Mouse (Mus musculus): ENCODE results near the gene Mettl23. TPM values are rescaled to one million over a fixed set of nuclear protein-coding genes. Genes with fewer than 3 reads are reported as not detected.
A peak's percentile ranks its signal among the peaks of the same experiment; 100 is the strongest.

The Mettl23 gene
- polyA plus RNA-seq, 1 experiment: 30.9 TPM

DNA sequence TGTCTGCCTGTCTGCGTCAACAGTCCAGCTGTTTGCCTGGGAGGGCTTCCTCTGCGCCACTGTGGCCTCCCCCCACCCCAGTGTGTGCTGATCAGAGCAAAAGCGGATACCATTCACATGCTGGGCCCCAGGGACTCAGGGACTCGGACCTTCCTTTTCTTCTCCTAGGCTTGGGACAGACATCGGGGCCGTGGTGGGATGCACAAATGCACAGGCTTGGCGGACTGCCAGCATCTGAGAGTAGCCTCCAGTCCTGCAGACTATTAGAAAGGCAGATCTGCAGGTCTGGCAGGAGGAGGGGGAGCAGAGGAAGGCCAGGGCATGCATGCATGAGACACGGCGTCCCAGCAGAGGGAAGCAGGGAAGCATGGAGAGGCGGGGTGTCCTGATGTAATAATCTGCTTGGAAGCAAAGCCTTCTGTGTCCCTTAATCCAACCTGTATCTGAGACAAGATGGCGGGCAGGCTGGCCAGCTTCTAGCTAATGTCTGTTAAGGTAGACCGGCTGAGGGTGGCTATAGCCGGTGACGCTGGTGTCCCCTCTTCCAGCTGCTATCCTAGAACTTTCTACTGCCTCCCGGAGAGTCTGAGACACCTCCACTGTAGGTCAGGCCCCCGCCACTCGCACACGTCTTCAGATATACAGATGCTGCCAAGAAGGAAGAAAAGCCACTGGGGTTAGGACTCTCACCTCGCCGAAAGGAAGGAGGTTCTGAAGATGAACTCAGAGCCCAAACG lies 30.1 kb upstream of the Mettl23 start:
- Histone ChIP-seq H3K36me3 (ENCODE audit: control insufficient read depth, insufficient read depth, low read length) (no peaks in the 10 kb centered on the region), H3K27me3 (ENCODE audit: control insufficient read depth, insufficient read depth, low read length) (no peaks in the 10 kb centered on the region; the same call in 1 of the 2 replicates), H3K4me3 (ENCODE audit: extremely low read depth, insufficient read depth, insufficient read length) (no peak overlapping the region), H3K27ac (ENCODE audit: insufficient read depth, low read length) (no peak overlapping the region), H3K4me1 (ENCODE audit: control insufficient read depth, insufficient read depth, insufficient read length) (0 out of 2 replicates have a peak, but pooled peaks cover 4% of the 10 kb centered on the region)
- 88% methylated on average over 21 of the region's 21 CpGs for WGBS
- no peak for DNase-seq (ENCODE audit: low read depth in 1 of 2, low spot score in 2 of 2)
- TF ChIP-seq POLR2A (IDR thresholded peaks at IDR 0.05; ENCODE audit: low read depth, low read length) (no peak), CTCF (IDR thresholded peaks at IDR 0.05; ENCODE audit: extremely low read depth, insufficient read depth, insufficient read length, insufficient replicate concordance) (no peak)

DNA sequence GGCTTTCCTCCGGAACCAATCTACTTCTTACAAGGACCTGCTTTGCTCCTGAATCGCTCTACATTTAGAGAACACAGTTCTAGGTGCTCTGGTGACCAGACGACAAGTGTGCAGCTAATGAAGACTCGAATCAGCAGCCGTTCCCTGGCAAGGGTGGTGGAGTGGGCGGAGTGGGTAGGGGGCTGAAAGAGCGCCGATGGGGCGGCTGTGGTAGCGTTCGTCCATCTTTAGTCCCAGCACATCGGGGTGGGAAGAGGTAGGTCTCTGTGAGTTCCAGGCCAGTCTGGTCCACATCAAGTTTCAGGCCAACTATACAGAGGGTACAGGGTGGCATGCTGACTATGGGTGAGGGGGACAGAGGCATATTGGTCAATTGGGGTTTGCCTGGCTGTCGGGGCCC lies 29.5 kb upstream of the Mettl23 start:
- no peak for DNase-seq (ENCODE audit: low read depth in 1 of 2, low spot score in 2 of 2)
- TF ChIP-seq POLR2A (IDR thresholded peaks at IDR 0.05; ENCODE audit: low read depth, low read length): no peak
- no peak for TF ChIP-seq CTCF (IDR thresholded peaks at IDR 0.05; ENCODE audit: extremely low read depth, insufficient read depth, insufficient read length, insufficient replicate concordance)
- no peaks in the 10 kb centered on the region for H3K36me3 ChIP-seq (ENCODE audit: control insufficient read depth, insufficient read depth, low read length)
- H3K27me3 ChIP-seq (ENCODE audit: control insufficient read depth, insufficient read depth, low read length): no peaks in the 10 kb centered on the region; the same call in 1 of the 2 replicates
- no peak overlapping the region for H3K4me3 ChIP-seq (ENCODE audit: extremely low read depth, insufficient read depth, insufficient read length)
- H3K4me1 ChIP-seq (ENCODE audit: control insufficient read depth, insufficient read depth, insufficient read length): 0 out of 2 replicates have a peak, but pooled peaks cover 4% of the 10 kb centered on the region
- 91% methylated on average over 13 of the region's 13 CpGs for WGBS
- H3K27ac ChIP-seq (ENCODE audit: insufficient read depth, low read length): no peak overlapping the region; the same call in 1 of the 2 replicates

DNA sequence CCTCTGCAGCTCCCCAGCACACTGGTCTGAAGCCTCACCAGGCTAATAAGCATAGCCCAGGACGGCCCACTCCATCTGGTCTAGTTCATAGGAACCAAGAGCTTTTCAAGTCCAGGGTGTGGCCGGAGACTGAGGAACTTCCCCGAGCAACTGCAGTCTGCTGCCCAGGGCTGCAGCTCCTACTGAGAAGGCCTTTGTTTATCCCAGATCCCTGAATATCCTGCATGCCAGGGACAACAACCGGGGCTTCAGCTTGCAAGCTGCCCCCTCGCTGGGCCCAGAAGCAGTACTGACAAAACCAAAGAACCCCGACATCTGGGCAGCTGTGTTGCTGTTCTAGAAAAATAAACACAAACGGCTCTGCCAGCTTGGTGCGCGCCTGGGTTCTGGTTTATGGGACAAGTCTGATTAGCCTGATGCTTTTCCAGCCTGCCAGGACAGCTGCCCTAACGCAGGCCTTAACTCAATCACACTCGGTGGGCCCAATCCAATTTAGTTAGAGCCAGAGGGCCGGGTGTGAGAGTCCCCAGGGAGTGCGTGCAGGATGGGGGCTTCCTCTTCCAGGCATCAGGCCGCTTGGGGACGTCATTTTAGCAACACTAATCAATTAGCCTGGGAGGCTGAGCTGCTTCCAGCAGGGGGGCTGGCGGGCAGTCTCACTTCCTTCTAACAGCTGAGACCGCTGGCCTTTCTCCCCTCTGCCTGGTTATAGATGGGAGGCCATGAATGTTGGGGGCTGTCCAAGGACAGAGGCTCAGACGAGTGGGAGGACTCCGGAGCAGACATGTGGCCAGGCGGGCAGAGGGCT lies 28.8 kb upstream of the Mettl23 start:
- Histone ChIP-seq H3K27me3 (ENCODE audit: control insufficient read depth, insufficient read depth, low read length) (no peaks in the 10 kb centered on the region; the same call in 1 of the 2 replicates), H3K36me3 (ENCODE audit: control insufficient read depth, insufficient read depth, low read length) (no peaks in the 10 kb centered on the region), H3K4me3 (ENCODE audit: extremely low read depth, insufficient read depth, insufficient read length) (no peak overlapping the region), H3K4me1 (ENCODE audit: control insufficient read depth, insufficient read depth, insufficient read length) (0 out of 2 replicates have a peak, but pooled peaks cover 4% of the 10 kb centered on the region), H3K27ac (ENCODE audit: insufficient read depth, low read length) (peak overlapping the region; percentile 37; the same call in 1 of the 2 replicates)
- no peak for TF ChIP-seq POLR2A (IDR thresholded peaks at IDR 0.05; ENCODE audit: low read depth, low read length)
- TF ChIP-seq CTCF (IDR thresholded peaks at IDR 0.05; ENCODE audit: extremely low read depth, insufficient read depth, insufficient read length, insufficient replicate concordance): no peak
- DNase-seq (ENCODE audit: low read depth in 1 of 2, low spot score in 2 of 2): peak in 1 of 2 experiments; percentile 51
- 64% methylated on average over 20 of the region's 20 CpGs for WGBS

DNA sequence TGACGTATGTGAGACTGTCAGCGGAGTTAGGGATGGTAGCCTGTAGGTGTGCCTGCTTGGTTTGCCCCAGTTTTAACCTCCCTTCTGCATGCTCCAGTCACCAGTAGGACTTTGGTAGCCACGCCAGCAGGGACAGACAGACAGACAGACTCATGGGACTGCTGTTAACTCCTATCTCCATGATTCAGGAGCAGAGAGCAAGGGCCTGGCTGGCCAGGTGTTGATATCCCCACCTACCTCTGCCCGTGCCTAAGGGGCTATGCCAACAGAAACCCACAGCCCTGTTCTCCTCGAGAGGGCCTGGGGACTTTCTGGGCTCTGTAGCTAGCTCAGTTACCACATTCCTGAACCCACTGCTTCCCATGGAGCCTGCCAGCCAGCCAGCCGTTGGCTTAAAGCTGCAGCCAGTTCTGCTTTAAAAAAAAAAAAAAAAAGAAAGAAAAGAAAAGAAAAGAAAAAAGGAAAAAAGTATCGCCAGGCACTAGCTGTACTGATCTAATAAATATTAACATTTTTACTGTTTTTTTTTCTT lies 28.1 kb upstream of the Mettl23 start:
- WGBS: 70% methylated on average over 7 of the region's 7 CpGs
- Histone ChIP-seq H3K4me1 (ENCODE audit: control insufficient read depth, insufficient read depth, insufficient read length) (0 out of 2 replicates have a peak, but pooled peaks cover 4% of the 10 kb centered on the region), H3K27me3 (ENCODE audit: control insufficient read depth, insufficient read depth, low read length) (no peaks in the 10 kb centered on the region; the same call in 1 of the 2 replicates), H3K27ac (ENCODE audit: insufficient read depth, low read length) (peak overlapping the region; percentile 37), H3K36me3 (ENCODE audit: control insufficient read depth, insufficient read depth, low read length) (no peaks in the 10 kb centered on the region), H3K4me3 (ENCODE audit: extremely low read depth, insufficient read depth, insufficient read length) (no peak overlapping the region)
- DNase-seq (ENCODE audit: low read depth in 1 of 2, low spot score in 2 of 2): no peak
- no peak for TF ChIP-seq CTCF (IDR thresholded peaks at IDR 0.05; ENCODE audit: extremely low read depth, insufficient read depth, insufficient read length, insufficient replicate concordance)
- TF ChIP-seq POLR2A (IDR thresholded peaks at IDR 0.05; ENCODE audit: low read depth, low read length): no peak

DNA sequence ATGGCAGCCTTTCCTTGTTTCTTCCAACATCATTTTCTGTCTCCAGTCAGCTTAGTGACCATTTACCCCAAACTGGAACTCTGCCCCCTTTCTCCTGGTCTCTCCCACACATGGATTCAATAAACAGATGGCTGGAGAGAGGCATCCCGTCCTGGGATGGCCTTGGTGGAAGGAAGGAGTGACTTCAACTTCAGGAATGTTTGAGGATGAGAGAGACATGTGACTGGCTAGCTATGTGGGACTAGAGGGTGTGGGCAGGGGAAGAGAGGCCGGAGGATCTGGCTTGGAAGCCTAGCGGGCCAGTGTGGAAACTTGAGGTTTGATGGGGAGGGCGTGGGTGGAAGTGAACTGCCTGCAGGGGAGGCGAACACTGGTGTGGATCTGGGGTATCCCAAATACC lies 26.3 kb upstream of the Mettl23 start:
- H3K4me3 ChIP-seq (ENCODE audit: extremely low read depth, insufficient read depth, insufficient read length): no peak overlapping the region
- no peak for DNase-seq (ENCODE audit: low read depth in 1 of 2, low spot score in 2 of 2)
- peak overlapping the region; percentile 24; the same call in 1 of the 2 replicates for H3K27ac ChIP-seq (ENCODE audit: insufficient read depth, low read length)
- TF ChIP-seq POLR2A (IDR thresholded peaks at IDR 0.05; ENCODE audit: low read depth, low read length): no peak
- no peak for TF ChIP-seq CTCF (IDR thresholded peaks at IDR 0.05; ENCODE audit: extremely low read depth, insufficient read depth, insufficient read length, insufficient replicate concordance)
- no peaks in the 10 kb centered on the region for H3K36me3 ChIP-seq (ENCODE audit: control insufficient read depth, insufficient read depth, low read length)
- H3K27me3 ChIP-seq (ENCODE audit: control insufficient read depth, insufficient read depth, low read length): no peaks in the 10 kb centered on the region
- no peaks in the 10 kb centered on the region for H3K4me1 ChIP-seq (ENCODE audit: control insufficient read depth, insufficient read depth, insufficient read length)
- WGBS: 84% methylated on average over 5 of the region's 5 CpGs

DNA sequence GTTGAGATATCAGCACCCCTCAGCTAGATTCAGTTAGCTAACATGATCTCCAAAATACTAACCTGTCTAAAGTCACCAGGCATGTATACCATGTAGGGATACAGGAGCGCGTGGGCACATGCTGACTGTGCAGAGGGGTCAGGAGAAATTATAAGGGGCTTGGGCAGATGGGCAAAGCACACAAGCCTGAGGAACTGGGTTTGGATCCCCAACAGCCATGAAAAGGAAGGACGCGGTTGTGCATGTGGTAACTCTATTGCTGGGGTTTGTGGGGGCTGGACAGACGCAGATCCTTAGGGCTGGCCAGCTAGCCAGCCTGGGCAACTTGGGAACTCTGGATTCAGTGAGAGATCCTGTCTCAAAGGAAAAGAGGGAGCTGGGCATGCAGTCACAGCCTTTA lies 25.5 kb upstream of the Mettl23 start:
- no peaks in the 10 kb centered on the region for H3K36me3 ChIP-seq (ENCODE audit: control insufficient read depth, insufficient read depth, low read length)
- H3K4me1 ChIP-seq (ENCODE audit: control insufficient read depth, insufficient read depth, insufficient read length): no peaks in the 10 kb centered on the region
- no peak overlapping the region for H3K4me3 ChIP-seq (ENCODE audit: extremely low read depth, insufficient read depth, insufficient read length)
- H3K27me3 ChIP-seq (ENCODE audit: control insufficient read depth, insufficient read depth, low read length): no peaks in the 10 kb centered on the region
- WGBS: 90% methylated on average over 5 of the region's 5 CpGs
- no peak overlapping the region for H3K27ac ChIP-seq (ENCODE audit: insufficient read depth, low read length)
- TF ChIP-seq CTCF (IDR thresholded peaks at IDR 0.05; ENCODE audit: extremely low read depth, insufficient read depth, insufficient read length, insufficient replicate concordance): no peak
- no peak for TF ChIP-seq POLR2A (IDR thresholded peaks at IDR 0.05; ENCODE audit: low read depth, low read length)
- no peak for DNase-seq (ENCODE audit: low read depth in 1 of 2, low spot score in 2 of 2)
